Mouse (Mus musculus): ENCODE results near the gene Ccdc50.

Gene Ccdc50

GRCm38 (mm10) chr16:27395251-27396037 is 6.8 kb downstream of the Ccdc50 start:
- DNase-seq (ENCODE audit: extremely low spot score, low spot score), result no peak

- DNase-seq (ENCODE audit: extremely low spot score, low spot score), result no peak
Observed at GRCm38 (mm10) chr16:27396951-27397350, 8.3 kb downstream of the Ccdc50 start.

GRCm38 (mm10) chr16:27399026-27399718 is 10.5 kb downstream of the Ccdc50 start:
- no peak for DNase-seq (ENCODE audit: extremely low spot score, low spot score)

DNA sequence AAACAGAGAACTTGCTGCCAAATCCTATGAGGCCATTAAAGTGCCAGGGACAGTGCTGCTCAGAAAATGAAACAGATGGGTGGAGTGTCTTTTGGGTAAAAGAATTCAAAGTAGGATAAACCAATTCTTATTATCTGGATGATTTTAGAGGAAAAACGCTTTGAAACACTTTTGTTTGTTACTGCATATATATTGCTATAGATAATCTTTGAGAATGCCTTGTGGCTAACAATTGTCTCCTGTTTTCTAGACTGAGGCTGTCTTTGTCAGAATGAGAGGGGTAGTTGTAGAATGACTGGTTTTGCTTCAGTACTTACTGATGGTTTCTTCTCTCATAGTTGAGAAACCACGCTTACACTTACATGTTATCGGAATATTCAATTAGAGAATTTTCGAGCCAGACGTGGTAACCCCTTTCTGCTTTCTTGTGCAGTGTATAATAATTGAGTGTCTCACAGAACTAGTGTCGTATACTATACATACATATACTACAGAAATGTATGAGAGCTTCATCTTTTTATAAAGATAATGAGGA is 11.1 kb downstream of the Ccdc50 start:
- DNase-seq (ENCODE audit: extremely low spot score, low spot score), result no peak

GRCm38 (mm10) chr16:27401579-27401978 is 12.9 kb downstream of the Ccdc50 start:
- DNase-seq (ENCODE audit: extremely low spot score, low spot score), result no peak

DNA sequence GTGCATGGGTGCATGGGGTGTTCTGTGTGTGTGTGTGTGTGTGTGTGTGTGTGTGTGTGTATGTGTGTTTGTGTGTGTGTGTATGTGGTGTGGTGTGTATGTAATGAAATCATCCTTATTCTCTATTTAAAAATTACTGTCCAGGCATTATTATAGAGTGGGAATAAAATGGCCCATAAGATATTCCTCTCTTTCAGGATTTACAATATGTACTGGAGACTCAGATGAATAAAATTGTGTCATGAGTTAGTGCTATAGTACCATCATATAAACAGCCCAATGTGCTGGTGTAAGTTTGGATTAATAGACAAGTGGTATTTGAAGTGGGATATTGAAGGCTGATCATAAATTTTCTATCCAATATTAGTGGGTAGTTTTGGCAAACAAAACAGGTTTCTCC is 15.4 kb downstream of the Ccdc50 start:
- no peak for DNase-seq (ENCODE audit: extremely low spot score, low spot score)

DNA sequence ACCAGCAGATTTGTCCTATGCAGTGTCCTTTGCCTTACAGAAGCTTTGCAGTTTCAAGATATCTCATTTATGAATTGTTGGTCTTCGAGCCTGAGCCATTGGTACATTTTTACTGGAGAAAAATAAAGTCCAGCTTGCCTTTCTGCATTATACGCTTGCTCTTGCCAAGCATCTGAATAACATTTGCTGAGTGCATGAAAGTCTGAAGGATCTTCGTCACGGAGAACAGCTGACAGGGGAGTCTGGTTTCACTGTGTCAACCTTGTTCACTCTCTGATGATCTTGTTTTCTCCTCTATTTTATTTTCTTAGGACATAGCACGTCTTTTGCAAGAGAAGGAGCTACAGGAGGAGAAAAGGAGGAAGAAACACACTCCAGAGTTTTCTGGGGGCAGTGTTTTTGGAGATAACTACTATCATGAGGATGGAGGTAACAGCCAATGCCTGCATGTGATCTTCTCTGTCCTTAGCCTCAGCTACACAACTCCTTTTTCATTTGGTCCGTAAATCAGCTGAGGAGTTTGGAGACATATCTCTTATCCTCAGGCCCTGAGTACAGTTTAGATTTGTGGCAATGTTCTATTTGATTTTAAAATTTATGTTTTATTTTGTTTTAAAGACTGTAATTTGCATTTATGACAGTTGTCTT is 28.4 kb downstream of the Ccdc50 start:
- no peak for DNase-seq (ENCODE audit: extremely low spot score, low spot score)

DNA sequence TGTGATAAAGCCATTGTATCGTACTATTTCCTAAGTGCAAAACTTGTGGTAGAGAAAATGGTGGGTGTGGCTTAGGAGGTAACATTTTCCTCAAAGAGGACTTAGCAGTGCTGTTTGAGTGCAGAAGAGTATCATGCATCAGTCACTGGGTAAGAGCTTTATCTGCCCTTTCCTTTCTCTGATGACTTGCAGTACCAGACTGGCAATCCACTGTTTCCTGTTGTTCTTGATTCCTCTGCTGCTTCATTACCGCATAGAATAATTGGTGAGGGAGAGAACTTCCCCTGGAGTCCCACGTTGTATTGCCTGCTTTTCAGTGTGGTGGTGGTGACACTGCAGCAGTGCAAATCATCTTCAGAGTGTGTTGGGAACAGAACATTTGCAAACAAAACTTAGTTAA is 29.0 kb downstream of the Ccdc50 start:
- DNase-seq (ENCODE audit: extremely low spot score, low spot score), result no peak

DNA sequence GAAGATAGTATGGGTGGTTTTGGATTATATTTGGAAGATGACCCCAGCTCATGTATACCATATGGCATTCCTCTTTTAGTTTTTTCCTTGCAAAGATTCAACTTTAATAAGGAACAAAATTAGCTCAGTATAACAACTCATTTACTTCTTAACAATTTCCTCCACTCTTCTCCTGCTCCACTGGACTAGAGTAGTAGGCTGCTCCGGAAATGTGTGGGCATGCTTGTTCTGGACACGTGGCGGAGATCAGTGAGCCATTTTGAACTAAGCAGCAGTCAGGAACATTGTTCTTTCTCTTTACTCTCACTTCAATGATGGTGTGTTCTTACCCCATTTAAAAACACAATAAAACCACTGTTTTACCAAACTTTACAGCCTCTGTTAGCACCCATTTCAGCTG is 32.3 kb downstream of the Ccdc50 start:
- no peak for DNase-seq (ENCODE audit: extremely low spot score, low spot score)

DNA sequence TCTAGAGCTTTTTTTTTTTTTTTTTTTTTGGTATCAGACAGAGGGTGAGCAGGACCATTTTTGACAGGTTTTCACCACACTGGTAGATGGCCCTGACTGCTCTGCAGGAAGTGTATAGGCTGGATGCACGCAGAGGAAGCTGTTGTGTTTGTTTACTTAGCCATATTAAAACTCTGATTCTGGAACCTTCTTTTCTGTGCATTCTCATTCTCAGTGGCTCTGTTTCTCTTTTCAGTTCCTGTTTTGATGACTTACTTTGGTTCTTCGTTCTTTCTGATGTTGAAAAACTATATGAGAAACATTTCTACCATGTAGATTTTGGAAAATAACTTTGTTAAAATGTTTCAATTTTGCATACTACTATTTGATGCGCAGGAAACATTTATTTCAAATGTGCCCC is 46.4 kb downstream of the Ccdc50 start:
- no peak for DNase-seq (ENCODE audit: extremely low spot score, low spot score)

- DNase-seq (ENCODE audit: extremely low spot score, low spot score), result no peak
Observed at GRCm38 (mm10) chr16:27443941-27444340, 55.3 kb downstream of the Ccdc50 start.

DNA sequence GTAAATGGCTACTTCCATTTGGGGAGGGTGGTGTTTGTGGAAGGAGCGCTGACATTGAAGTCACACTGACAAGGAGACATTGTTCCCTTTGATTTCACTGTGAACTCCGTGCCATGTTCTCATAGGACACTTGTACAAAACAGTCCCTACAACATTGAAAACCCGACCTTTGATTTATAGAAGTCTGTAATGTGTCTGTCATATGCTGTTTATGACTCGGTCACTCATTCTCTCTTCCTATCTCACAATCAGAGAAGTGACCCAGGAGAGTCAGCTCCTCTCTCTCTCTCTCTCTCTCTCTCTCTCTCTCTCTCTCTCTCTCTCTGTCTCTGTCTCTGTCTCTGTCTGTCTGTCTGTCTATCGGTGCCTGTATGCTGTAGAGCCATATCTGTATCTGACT is 60.7 kb downstream of the Ccdc50 start:
- DNase-seq (ENCODE audit: extremely low spot score, low spot score), result no peak

DNA sequence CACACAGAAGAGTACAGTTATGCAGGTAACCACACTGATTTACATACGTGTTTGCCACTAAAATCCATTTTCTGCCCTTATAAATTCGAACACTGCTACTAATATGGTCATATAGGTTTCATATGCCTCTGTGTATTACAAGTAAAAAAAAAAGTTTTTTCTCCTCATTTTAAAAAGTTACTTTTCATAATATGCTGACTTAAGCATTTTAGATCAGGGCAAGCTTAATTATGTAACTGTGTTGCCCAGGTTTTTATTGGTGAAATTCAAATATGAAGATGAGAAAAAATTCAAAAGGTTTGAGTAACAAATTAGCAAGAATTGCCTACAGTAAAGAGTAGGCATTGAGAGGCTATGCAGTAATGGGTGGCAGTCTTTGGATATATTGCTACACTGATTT is 62.0 kb downstream of the Ccdc50 start:
- DNase-seq (ENCODE audit: extremely low spot score, low spot score), result no peak

DNA sequence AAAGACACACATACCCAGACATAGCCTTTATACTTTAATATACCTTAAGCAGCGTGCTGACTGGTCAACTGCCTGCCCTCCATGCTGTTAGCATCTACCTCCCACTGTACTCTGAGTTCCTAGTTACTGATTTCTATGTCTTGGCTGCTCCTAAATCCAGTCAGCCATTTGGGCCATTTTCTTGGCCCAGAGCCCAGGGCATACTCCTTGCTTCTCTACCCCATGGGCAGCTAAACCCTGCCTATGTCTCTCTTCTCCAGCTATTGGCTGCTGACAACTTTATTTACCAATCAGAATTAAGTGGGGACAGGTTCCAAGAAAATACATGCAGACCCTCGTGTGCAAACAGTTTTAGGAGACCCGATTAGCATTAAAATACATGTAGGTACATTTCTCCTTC is 64.7 kb downstream of the Ccdc50 start:
- no peak for DNase-seq (ENCODE audit: extremely low spot score, low spot score)

DNA sequence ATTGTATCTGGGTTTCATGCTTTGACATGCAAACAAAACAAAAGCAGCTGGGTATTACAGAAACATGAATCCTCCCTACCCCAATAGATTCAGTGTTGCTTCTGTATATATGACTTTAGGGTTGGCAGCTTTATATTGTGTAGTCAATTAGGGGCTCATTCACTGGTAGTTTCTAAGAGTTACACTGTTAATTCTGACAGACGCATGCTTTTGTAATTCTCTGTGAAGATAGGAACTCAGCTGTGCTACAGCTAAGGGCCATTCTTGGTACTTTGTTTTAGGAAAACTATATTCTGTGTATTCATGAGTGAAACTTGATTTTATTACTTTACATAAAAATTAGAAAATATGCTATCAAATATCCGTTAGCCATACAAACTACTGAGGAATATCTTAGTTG is 65.2 kb downstream of the Ccdc50 start:
- no peak for DNase-seq (ENCODE audit: extremely low spot score, low spot score)

- DNase-seq (ENCODE audit: extremely low spot score, low spot score), result peak; percentile 78
Observed at GRCm38 (mm10) chr16:27457273-27457672, 68.6 kb downstream of the Ccdc50 start.

DNA sequence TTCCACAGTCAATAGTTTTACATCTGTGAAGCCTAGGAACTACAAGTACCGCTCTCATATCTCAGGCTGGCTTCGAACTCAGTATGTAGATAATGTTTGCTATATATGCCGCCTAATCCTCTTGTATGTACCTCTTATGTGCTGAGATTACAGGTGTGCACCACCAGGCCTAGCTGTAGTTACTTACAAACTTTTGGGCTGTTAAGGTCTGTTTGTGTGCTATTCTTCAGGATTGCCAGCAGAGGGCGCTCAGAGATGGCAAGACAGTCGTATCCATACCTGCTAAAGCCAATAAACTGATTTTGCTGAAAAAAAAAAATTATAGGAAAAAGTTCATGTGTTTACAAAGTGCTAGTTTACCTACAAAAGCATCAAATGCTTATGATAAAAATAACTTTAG is 80.1 kb downstream of the Ccdc50 start:
- peak; percentile 38 for DNase-seq (ENCODE audit: extremely low spot score, low spot score)

GRCm38 (mm10) chr16:27471389-27471788 is 82.7 kb downstream of the Ccdc50 start:
- DNase-seq (ENCODE audit: extremely low spot score, low spot score), result no peak

DNA sequence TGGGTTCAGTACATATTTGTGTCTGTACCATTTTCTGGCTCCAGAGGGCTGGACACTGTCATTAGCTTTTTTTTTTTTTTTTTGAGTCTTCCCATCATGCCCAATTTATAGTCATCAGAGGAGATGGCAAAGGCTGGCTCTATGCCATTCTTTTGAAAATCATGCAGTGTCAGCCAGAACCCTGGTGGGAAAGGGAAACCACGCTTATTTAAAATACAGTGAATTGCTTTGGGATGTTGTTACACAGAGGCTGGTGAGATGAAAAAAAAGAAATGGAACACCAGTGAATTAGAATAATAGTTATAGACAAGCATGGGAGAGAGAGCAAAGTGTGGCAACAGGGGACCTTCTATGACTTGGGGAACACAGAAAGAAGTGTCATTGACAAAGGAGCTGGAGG is 95.2 kb downstream of the Ccdc50 start:
- no peak for DNase-seq (ENCODE audit: extremely low spot score, low spot score)
